Mouse (Mus musculus) CH12F3 (cell line): ENCODE measurements around the gene Tmem104.

Source experiments
- in situ Hi-C: fragments of 300-500 bp; cut with MboI; formaldehyde crosslinking; loops from 2 replicates; pipeline ENCODE4 v1.14.3; 2020; ENCODE audit warnings: low sequenced_read_pairs

Gene Tmem104

GRCm38 (mm10) chr11:115276780-115277603 is 89.7 kb downstream of the Tmem104 start, which contains the start of gene Fdxr:
TSS of gene Fdxr (minus strand) at chr11:115277050.
- in situ Hi-C loops, result loop anchor here (10.0 kb wide), 1 partner anchor 72 kb away; no protein-coding TSS in a partner anchor

- in situ Hi-C loops, result loop anchor here (10.0 kb wide), 1 partner anchor 73 kb away; no protein-coding TSS in a partner anchor
Measured at GRCm38 (mm10) chr11:115277604-115277975, 90.3 kb downstream of the Tmem104 start.

DNA sequence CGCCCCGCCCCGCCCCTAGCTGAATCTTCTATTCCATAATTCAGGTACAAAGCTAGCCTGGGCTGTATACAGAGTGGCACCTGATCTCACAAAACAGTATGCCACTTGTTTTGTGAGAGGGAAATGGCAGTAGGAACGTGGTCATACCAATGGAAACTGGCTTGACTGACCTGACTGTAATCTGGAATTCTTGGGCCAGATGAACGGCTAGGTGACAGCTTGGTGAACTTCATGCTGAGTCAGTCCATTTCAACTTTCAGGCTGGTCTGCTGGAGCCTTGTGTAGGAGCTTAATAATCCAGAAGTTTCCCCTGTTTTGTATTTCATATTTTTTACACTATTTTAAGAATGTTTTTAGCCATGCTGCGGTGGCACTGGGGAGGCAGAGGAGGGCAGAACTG is 90.9 kb downstream of the Tmem104 start:
- in situ Hi-C loops, result loop anchor here (10.0 kb wide), 1 partner anchor 73 kb away; no protein-coding TSS in a partner anchor

GRCm38 (mm10) chr11:115279726-115280125 is 92.4 kb downstream of the Tmem104 start:
- in situ Hi-C loops, result loop anchor here (10.0 kb wide), 1 partner anchor 75 kb away; no protein-coding TSS in a partner anchor

DNA sequence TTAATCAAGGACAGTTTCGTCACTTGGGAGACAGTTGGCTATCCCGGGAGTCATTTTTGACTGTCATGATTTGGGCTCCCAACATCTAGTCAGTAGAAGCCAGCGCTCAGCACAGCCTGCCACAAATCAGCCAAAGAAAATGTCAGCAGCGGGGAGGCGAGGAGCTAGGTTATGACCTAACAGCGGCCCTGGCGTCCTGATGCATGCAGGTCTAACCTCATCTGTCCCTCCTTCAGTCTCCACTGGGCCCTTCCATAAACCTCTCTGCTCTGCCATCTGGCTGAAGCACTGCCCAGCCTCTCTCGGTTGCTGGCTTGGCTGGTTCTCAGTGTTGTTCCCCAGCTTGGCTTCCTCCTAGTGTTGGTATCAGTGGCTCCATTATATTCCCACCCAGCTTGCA is 95.0 kb downstream of the Tmem104 start:
- in situ Hi-C loops, result no loop called here

- in situ Hi-C loops, result no loop called here
Measured at GRCm38 (mm10) chr11:115282723-115283485, 95.6 kb downstream of the Tmem104 start.

GRCm38 (mm10) chr11:115283486-115283765 is 96.1 kb downstream of the Tmem104 start:
- in situ Hi-C loops, result no loop called here

DNA sequence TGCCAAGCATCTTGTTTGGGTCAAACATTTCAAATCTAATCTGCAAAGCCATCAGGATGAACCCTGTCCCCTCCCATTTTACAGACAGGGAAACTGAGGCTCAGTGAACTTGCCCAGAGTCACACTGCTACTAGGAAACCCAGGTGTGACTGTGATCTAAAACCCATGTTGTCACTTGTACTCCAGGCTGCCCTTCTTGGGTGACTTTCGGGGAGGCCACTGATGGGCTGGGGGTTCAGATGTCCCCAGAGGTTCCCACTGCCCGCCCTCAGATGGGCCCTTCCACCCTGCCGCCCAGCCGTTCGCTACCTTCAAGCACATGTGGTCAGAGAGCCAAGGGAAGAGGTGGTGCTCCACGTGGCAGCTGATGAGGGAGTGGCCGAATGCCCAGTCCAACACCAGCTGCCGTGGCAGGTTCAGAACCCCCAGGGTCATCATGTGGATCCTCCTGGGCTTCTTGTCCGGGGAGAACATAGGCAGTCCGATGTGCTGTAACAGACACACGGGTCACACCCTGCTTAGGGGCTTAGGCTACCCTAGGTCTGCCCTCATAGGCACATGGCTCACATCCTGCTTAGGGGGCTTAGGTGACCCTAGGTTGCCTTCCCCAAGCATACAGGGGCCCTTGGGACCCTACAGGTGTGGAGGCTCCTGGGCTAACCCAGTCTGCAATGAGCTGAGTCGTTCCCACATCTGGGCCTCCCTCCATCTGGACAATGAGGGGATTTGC is 96.8 kb downstream of the Tmem104 start:
- in situ Hi-C loops, result no loop called here

GRCm38 (mm10) chr11:115285282-115285681 is 98.0 kb downstream of the Tmem104 start:
- in situ Hi-C loops, result no loop called here

- in situ Hi-C loops, result no loop called here
Measured at GRCm38 (mm10) chr11:115286201-115286993, 99.1 kb downstream of the Tmem104 start.

- in situ Hi-C loops, result no loop called here
Measured at GRCm38 (mm10) chr11:115287386-115287785, 100.1 kb downstream of the Tmem104 start.

- in situ Hi-C loops, result no loop called here
Measured at GRCm38 (mm10) chr11:115288305-115288704, 101.0 kb downstream of the Tmem104 start.

- in situ Hi-C loops, result no loop called here
Measured at GRCm38 (mm10) chr11:115289885-115290284, 102.6 kb downstream of the Tmem104 start.

GRCm38 (mm10) chr11:115290314-115290713 is 103.0 kb downstream of the Tmem104 start:
- in situ Hi-C loops, result no loop called here

- in situ Hi-C loops, result no loop called here
Measured at GRCm38 (mm10) chr11:115290919-115291318, 103.6 kb downstream of the Tmem104 start.

DNA sequence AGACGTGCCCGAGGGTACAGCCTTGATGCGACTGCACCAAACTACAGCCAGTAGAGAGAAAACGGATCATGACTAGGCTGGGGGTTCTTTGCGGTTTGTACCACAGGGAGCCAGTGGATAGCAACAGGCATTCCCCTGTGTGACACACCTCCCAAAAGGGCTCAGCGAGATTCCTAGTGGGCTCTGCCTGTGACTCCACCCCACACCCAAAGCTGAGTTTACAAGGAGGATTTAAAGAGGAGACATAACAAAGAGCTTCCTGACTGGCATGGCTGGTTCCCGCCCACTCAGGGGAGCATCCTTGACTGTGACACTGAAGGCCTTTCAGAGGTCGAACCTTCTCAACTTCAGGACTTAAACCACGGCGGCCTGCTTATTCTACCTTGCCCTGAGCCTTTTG is 104.2 kb downstream of the Tmem104 start:
- in situ Hi-C loops, result no loop called here

- in situ Hi-C loops, result no loop called here
Measured at GRCm38 (mm10) chr11:115292631-115293375, 105.5 kb downstream of the Tmem104 start.

GRCm38 (mm10) chr11:115295939-115296338 is 108.7 kb downstream of the Tmem104 start:
- in situ Hi-C loops, result no loop called here
